Mouse (Mus musculus) liver, embryonic 11.5 days (tissue): ENCODE results near the gene Celf2. TPM values are rescaled to one million over a fixed set of nuclear protein-coding genes. Genes with fewer than 3 reads are reported as not detected.

Source experiments
- ATAC-seq: fragments of 200-750 bp; cut with Nextera tagmentation; replicated peaks from 2 replicates; pipeline ENCODE4 v1.8.0; 2017; ENCODE audit warnings: moderate number of reproducible peaks, mild to moderate bottlenecking, moderate TSS enrichment, moderate library complexity; ENCODE audit not compliant: low FRiP score
- DNase-seq: peaks from one replicate; pipeline ENCODE4 v3.0.0-alpha.2; 2017; ENCODE audit warnings: low spot score
- H3K27ac ChIP-seq: fragments of 300-500 bp; sonication (generic); 2 replicates; pipeline ENCODE4 v1.5.1; 2014; ENCODE audit warnings: mild to moderate bottlenecking, low read depth, low read length, control low read depth
- H3K27me3 ChIP-seq: fragments of 300-500 bp; sonication (generic); replicated peaks from 2 replicates; pipeline ENCODE4 v1.6.1; 2014; ENCODE audit warnings: low read length, mixed read lengths; ENCODE audit not compliant: control insufficient read depth, insufficient read depth
- H3K36me3 ChIP-seq: fragments of 300-500 bp; sonication (generic); 2 replicates; pipeline ENCODE4 v1.6.1; 2014; ENCODE audit warnings: mild to moderate bottlenecking, low read length, moderate library complexity, mixed read lengths; ENCODE audit not compliant: control insufficient read depth, insufficient read depth
- H3K4me1 ChIP-seq: fragments of 300-500 bp; sonication (generic); replicated peaks from 2 replicates; pipeline ENCODE4 v1.6.1; 2014; ENCODE audit warnings: low read length, mixed read lengths; ENCODE audit not compliant: control insufficient read depth, insufficient read depth
- H3K4me2 ChIP-seq: fragments of 300-500 bp; sonication (generic); 2 replicates; pipeline ENCODE4 v1.6.1; 2014; ENCODE audit warnings: mild to moderate bottlenecking, control low read depth, moderate library complexity
- H3K4me3 ChIP-seq: fragments of 300-500 bp; sonication (generic); 2 replicates; pipeline ENCODE4 v1.5.1; 2014; ENCODE audit warnings: low read depth, low read length, control low read depth
- H3K9ac ChIP-seq: fragments of 300-500 bp; sonication (generic); 2 replicates; pipeline ENCODE4 v1.6.1; 2014; ENCODE audit warnings: low read depth, low read length, control low read depth
- H3K9me3 ChIP-seq: fragments of 300-500 bp; sonication (generic); 2 replicates; pipeline ENCODE4 v1.6.1; 2016; ENCODE audit warnings: low read length, inconsistent platforms, mixed read lengths; ENCODE audit not compliant: control insufficient read depth
- WGBS: fragments of 180-500 bp; shearing (Covaris S2); extraction: QIAGEN DNeasy Blood & Tissue Kit; methylation state at CpG from one replicate; pipeline ENCODE4 v1.1.7; 2014; 5-methylcytosine and 5-hydroxymethylcytosine counted together
- polyA plus RNA-seq: library from polyadenylated mRNA; unstranded; fragments of >200 nt; fragmentation: Nextera tagmentation; extraction: Ambion mirVana; gene quantifications from 2 replicates; pipeline ENCODE4 v1.2.1, GENCODE M21; 2014

Gene Celf2
- polyA plus RNA-seq, 1 experiment from 2014 or later, result 21.1 TPM

DNA sequence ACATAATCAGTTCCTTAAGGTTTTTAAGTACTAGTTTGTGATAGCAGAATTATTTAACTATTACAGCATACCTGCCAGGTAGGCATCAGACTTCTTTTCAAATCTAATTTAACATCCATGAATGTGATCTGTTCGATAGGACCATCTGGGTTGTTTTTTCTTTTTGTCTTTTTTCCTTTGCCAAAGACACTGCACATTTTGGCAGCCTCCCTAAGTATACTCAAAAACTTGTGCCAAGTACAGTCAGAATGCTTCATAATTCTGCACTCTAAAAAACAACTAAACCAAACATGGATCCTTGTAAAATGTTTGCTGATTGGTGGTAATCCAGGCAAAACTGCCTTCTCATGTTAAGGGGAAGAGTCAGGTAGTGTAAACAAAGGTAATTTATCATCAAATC is 82.9 kb downstream of the Celf2 start:
- ATAC-seq (no peak), DNase-seq (no peak)
- H3K27ac ChIP-seq, result no peak overlapping the region
- WGBS, result 78% methylated on average over 1 of the region's 1 CpGs
- H3K9ac ChIP-seq, result no peak overlapping the region
- H3K4me3 ChIP-seq, result no peak overlapping the region
- H3K36me3 ChIP-seq, result no peaks in the 10 kb centered on the region
- no peak overlapping the region for H3K4me2 ChIP-seq
- H3K9me3 ChIP-seq, result no peaks in the 10 kb centered on the region
- H3K4me1 ChIP-seq, result no peaks in the 10 kb centered on the region
- H3K27me3 ChIP-seq, result no peaks in the 10 kb centered on the region

DNA sequence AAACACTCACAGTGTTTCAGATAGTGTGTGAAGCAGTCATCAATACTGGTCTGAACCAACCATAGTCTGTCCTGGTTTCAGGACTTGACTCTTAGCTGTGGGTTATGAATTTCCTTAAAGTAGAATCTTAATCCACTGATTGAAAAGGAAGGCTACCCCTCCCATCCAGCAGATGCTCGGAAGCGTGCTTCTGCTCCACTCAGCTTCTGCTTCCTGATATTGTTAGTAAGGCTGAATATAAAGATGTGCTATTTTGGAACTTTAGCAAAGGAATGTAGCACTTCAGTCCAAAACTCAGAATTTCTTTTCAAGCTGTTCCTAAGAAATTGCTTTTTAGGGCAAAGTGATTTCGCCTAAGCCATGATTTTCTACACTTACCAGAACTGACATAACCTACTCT is 108.8 kb downstream of the Celf2 start:
- H3K9me3 ChIP-seq, result no peaks in the 10 kb centered on the region
- H3K4me1 ChIP-seq, result no peaks in the 10 kb centered on the region
- no peak overlapping the region for H3K27ac ChIP-seq
- ATAC-seq (no peak), DNase-seq (no peak)
- no peak overlapping the region for H3K4me3 ChIP-seq
- H3K9ac ChIP-seq, result no peak overlapping the region
- 82% methylated on average over 3 of the region's 3 CpGs for WGBS
- H3K36me3 ChIP-seq, result no peaks in the 10 kb centered on the region
- H3K27me3 ChIP-seq, result no peaks in the 10 kb centered on the region
- no peak overlapping the region for H3K4me2 ChIP-seq

DNA sequence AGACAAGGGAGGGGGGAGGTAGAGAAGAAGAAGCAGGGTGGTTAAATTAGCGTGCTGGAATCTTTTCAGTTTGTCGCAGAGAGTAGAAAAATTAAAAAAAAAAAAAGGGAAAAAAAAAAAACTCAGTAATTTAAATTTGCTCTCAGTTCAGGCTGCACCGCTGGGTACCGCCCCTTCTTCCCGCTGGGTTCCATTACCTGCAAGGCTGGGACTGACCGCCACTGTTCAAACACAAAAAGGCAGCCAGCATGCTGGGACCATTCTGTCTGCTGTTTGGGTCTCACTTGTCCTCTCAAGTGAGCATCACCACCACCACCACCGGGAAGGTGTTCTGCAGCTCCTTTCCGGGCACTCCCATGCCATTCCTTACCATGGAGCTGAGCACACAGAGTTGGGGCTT is 113.4 kb downstream of the Celf2 start:
- H3K4me3 ChIP-seq, result no peak overlapping the region
- no peaks in the 10 kb centered on the region for H3K36me3 ChIP-seq
- no peak overlapping the region for H3K27ac ChIP-seq
- H3K4me2 ChIP-seq, result no peak overlapping the region
- H3K4me1 ChIP-seq, result no peaks in the 10 kb centered on the region
- ATAC-seq, result no peak
- H3K27me3 ChIP-seq, result no peaks in the 10 kb centered on the region
- no peaks in the 10 kb centered on the region for H3K9me3 ChIP-seq
- DNase-seq, result no peak
- WGBS, result 40% methylated on average over 8 of the region's 8 CpGs
- H3K9ac ChIP-seq, result no peak overlapping the region

DNA sequence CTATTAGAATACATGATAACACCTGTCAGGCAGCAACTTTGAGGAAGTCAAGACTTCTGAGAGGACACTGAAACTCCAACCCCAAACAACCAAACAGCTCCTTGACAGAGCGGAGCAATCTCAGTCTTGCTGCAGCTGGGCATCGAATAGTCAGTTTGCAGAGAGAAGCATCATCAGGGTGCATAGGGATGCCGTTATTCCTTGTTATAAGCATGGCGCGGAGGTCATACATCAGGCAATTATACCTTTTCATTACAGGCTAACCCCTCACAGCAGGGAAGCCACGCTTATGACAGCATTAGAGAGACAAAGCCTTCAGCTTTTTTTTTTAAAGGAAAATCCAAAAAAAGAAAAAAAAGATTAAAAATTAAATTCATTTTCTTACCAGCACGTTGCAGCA is 113.9 kb downstream of the Celf2 start:
- H3K36me3 ChIP-seq, result no peaks in the 10 kb centered on the region
- H3K9me3 ChIP-seq, result no peaks in the 10 kb centered on the region
- H3K27me3 ChIP-seq, result no peaks in the 10 kb centered on the region
- DNase-seq, result no peak
- H3K9ac ChIP-seq, result no peak overlapping the region
- H3K27ac ChIP-seq, result no peak overlapping the region
- no peak overlapping the region for H3K4me2 ChIP-seq
- ATAC-seq, result no peak
- no peak overlapping the region for H3K4me3 ChIP-seq
- H3K4me1 ChIP-seq, result no peaks in the 10 kb centered on the region
- 67% methylated on average over 7 of the region's 7 CpGs for WGBS

GRCm38 (mm10) chr2:7392500-7392899 is 116.9 kb downstream of the Celf2 start:
- Histone ChIP-seq H3K4me2 (no peak overlapping the region), H3K27ac (no peak overlapping the region), H3K9me3 (no peaks in the 10 kb centered on the region), H3K27me3 (no peaks in the 10 kb centered on the region), H3K9ac (no peak overlapping the region), H3K4me1 (no peaks in the 10 kb centered on the region), H3K36me3 (no peaks in the 10 kb centered on the region), H3K4me3 (no peak overlapping the region)
- DNase-seq, result no peak
- no peak for ATAC-seq
- WGBS, result 71% methylated on average over 2 of the region's 2 CpGs

- no peak overlapping the region for H3K4me3 ChIP-seq
- no peak for DNase-seq
- no peaks in the 10 kb centered on the region for H3K36me3 ChIP-seq
- no peak overlapping the region for H3K27ac ChIP-seq
- no peaks in the 10 kb centered on the region for H3K9me3 ChIP-seq
- no peak overlapping the region for H3K4me2 ChIP-seq
- no peaks in the 10 kb centered on the region for H3K4me1 ChIP-seq
- 69% methylated on average over 5 of the region's 5 CpGs for WGBS
- no peak for ATAC-seq
- H3K27me3 ChIP-seq, result no peaks in the 10 kb centered on the region
- H3K9ac ChIP-seq, result no peak overlapping the region
Observed at GRCm38 (mm10) chr2:7389264-7389663, 120.1 kb downstream of the Celf2 start.

GRCm38 (mm10) chr2:7378736-7379135 is 130.6 kb downstream of the Celf2 start:
- H3K27me3 ChIP-seq, result no peaks in the 10 kb centered on the region
- H3K4me3 ChIP-seq, result no peak overlapping the region
- H3K9ac ChIP-seq, result no peak overlapping the region
- ATAC-seq (no peak), DNase-seq (no peak)
- H3K9me3 ChIP-seq, result no peaks in the 10 kb centered on the region
- H3K27ac ChIP-seq, result no peak overlapping the region
- H3K36me3 ChIP-seq, result no peaks in the 10 kb centered on the region
- H3K4me2 ChIP-seq, result no peak overlapping the region
- WGBS, result 34% methylated on average over 1 of the region's 1 CpGs
- no peaks in the 10 kb centered on the region for H3K4me1 ChIP-seq

- H3K4me1 ChIP-seq, result no peaks in the 10 kb centered on the region
- no peak overlapping the region for H3K9ac ChIP-seq
- ATAC-seq, result no peak
- H3K27me3 ChIP-seq, result no peaks in the 10 kb centered on the region
- no peak overlapping the region for H3K4me2 ChIP-seq
- 84% methylated on average over 1 of the region's 1 CpGs for WGBS
- DNase-seq, result no peak
- H3K4me3 ChIP-seq, result no peak overlapping the region
- H3K27ac ChIP-seq, result no peak overlapping the region
- no peaks in the 10 kb centered on the region for H3K36me3 ChIP-seq
- no peaks in the 10 kb centered on the region for H3K9me3 ChIP-seq
Observed at GRCm38 (mm10) chr2:7377878-7378277, 131.5 kb downstream of the Celf2 start.

DNA sequence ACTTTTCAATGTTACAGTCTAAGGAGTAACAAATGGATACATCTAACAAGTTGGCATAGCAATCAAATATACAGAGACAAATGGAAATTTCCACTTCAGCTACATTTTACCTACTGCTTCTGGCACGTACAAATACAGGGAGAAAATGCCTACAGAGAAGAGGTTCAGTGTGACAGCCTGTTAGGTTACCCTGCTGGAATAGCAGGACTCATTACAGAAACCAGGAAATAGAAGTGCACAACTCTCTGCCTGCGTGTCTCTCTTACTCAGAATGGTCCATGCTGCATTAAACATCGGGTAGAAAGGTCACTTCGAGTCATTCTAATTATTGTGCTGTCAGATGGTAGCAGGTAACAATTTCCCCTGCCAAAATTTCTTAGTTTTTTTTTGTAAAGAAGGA is 141.6 kb downstream of the Celf2 start:
- Histone ChIP-seq H3K9me3 (no peaks in the 10 kb centered on the region), H3K4me2 (no peak overlapping the region), H3K9ac (no peak overlapping the region), H3K27ac (no peak overlapping the region), H3K4me3 (no peak overlapping the region), H3K36me3 (no peaks in the 10 kb centered on the region), H3K27me3 (no peaks in the 10 kb centered on the region), H3K4me1 (no peaks in the 10 kb centered on the region)
- DNase-seq (no peak), ATAC-seq (no peak)
- 75% methylated on average over 4 of the region's 4 CpGs for WGBS
